Mouse (Mus musculus) ES-Bruce4 (cell line): ENCODE data around the gene Tbc1d2b.

ENCODE experiments used
- CTCF ChIP-seq: IDR thresholded peaks from one replicate; pipeline ENCODE4 v1.8.1; 2011; ENCODE audit warnings: low read depth, low read length
- EP300 ChIP-seq: IDR thresholded peaks from 2 replicates; pipeline ENCODE4 v1.6.1; 2011; ENCODE audit warnings: low read depth, low read length; ENCODE audit not compliant: insufficient read depth
- POLR2A ChIP-seq: IDR thresholded peaks from one replicate; pipeline ENCODE4 v1.8.1; 2011; ENCODE audit warnings: low read length; ENCODE audit not compliant: insufficient read depth

- TF ChIP-seq CTCF (no peak), EP300 (no peak), POLR2A (no peak)
Measured at GRCm38 (mm10) chr9:90171421-90171820, 99.2 kb downstream of the Tbc1d2b start.
